Mouse (Mus musculus): Measurements from ENCODE around the gene Smoc2. TPM values are rescaled to one million over a fixed set of nuclear protein-coding genes. Genes with fewer than 3 reads are reported as not detected.

The Smoc2 gene
- polyA plus RNA-seq (2011; ENCODE audit: insufficient read length, low read depth, missing spikeins) = 75.3 and 88.4 TPM in 2 replicates

DNA sequence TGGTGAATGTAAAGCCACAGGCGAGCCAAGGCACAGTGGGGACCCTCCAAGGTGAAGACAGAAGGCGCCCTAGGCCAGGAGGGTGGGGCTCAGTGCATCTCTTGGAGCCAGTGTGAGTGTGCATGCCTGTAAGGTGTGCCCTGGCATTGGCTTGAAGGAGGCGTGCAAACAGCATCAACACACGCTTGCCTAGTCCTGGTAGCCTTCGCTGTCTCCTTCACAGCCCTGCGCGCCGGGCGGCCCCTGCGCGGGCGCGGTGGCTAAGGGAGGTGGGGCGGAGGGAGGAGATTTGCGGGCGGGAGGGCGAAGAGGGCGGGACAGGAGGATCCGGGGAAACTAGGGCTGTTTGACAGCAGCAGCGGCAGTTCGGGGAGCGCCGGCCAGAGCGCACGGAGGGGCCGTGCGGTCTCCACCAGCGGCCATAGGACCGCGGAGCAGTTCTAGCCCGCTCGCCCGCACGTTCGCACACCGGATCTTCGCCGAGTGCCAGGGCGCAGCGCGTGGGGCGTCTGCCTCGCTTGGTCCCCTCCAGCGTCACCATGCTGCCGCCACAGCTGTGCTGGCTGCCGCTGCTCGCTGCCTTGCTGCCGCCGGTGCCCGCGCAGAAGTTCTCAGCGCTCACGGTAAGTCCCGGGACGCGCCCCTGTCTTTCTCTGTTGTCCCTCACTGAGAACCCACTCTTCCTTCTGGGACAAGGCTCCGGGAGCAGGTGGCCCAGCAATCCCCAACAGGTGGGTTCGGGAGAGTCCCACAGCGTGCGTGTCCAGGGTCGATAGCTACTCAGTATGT lies at the start of gene Smoc2:
Smoc2 (plus strand) TSS at position 330 of the 789 bp plus-strand sequence.
- Histone ChIP-seq H3K4me3 (ENCODE audit: insufficient read depth, low read length) (peak within 1 kb of the TSS; percentile 35), H3K27ac (ENCODE audit: insufficient read depth, low read length) (no peak within 1 kb of the TSS), H3K4me1 (ENCODE audit: control insufficient read depth, insufficient read depth, low read length) (no peaks in the 10 kb centered on the region)
- no peak for TF ChIP-seq CTCF (IDR thresholded peaks at IDR 0.05; ENCODE audit: borderline replicate concordance, insufficient read depth, low read length)
- TF ChIP-seq POLR2A (IDR thresholded peaks at IDR 0.05; ENCODE audit: low read depth, low read length) = peak; percentile 87

- Histone ChIP-seq H3K4me1 (ENCODE audit: control insufficient read depth, insufficient read depth, low read length) (peaks cover 2% of the 10 kb centered on the region; the same call in 1 of the 2 replicates), H3K4me3 (ENCODE audit: insufficient read depth, low read length) (no peak overlapping the region), H3K27ac (ENCODE audit: insufficient read depth, low read length) (no peak overlapping the region)
- no peak for TF ChIP-seq CTCF (IDR thresholded peaks at IDR 0.05; ENCODE audit: borderline replicate concordance, insufficient read depth, low read length)
- TF ChIP-seq POLR2A (IDR thresholded peaks at IDR 0.05; ENCODE audit: low read depth, low read length) = no peak
Observed at GRCm38 (mm10) chr17:14230698-14231430, 48.4 kb upstream of the Smoc2 start.

DNA sequence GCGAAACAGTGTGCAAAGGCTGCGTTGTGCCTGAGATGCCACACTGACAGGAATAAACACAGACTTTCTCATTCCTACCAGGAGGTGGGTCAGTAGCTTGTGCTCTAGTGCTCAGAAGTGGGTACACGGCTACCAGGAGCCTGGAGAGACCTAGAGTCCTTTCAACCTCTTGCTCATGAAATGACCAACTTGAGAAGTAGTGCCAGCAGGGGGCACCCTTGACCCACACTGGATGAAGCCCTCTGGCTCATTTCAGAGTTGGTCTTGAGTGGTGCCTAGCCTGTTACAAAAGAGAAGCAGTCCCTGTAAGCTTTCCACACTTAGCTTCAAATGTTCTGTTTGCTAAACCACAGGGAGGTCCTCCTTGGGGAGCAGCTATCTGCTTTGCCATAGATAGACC lies 46.7 kb upstream of the Smoc2 start:
- peaks cover 4% of the 10 kb centered on the region; the same call in 1 of the 2 replicates for H3K4me1 ChIP-seq (ENCODE audit: control insufficient read depth, insufficient read depth, low read length)
- TF ChIP-seq POLR2A (IDR thresholded peaks at IDR 0.05; ENCODE audit: low read depth, low read length) = no peak
- peak; percentile 48 for TF ChIP-seq CTCF (IDR thresholded peaks at IDR 0.05; ENCODE audit: borderline replicate concordance, insufficient read depth, low read length)
- H3K27ac ChIP-seq (ENCODE audit: insufficient read depth, low read length) = no peak overlapping the region
- no peak overlapping the region for H3K4me3 ChIP-seq (ENCODE audit: insufficient read depth, low read length)

DNA sequence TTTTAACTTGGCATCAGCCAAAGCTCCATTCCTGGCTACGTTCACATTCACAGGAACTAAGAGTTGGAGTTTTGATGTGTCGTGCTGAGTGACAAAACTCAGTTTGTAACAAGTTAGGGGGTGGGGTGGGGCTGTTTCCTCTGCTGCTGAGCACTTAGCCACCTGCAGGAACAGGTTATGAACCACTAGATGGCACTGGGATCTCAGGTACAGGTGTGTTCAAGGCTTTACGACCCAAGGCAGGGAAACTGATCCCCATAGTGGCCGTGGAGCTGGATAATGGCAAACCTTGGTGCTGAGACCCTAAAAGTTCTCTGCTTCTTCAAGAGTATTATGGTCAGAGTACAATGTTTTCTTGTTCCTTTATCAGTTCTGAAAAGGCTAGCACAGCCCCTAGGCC lies 45.6 kb upstream of the Smoc2 start:
- TF ChIP-seq POLR2A (IDR thresholded peaks at IDR 0.05; ENCODE audit: low read depth, low read length) (no peak), CTCF (IDR thresholded peaks at IDR 0.05; ENCODE audit: borderline replicate concordance, insufficient read depth, low read length) (0 out of 2 replicates have a peak, but pooled peaks have one; percentile 11)
- H3K27ac ChIP-seq (ENCODE audit: insufficient read depth, low read length) = no peak overlapping the region
- H3K4me1 ChIP-seq (ENCODE audit: control insufficient read depth, insufficient read depth, low read length) = peaks cover 4% of the 10 kb centered on the region; the same call in 1 of the 2 replicates

GRCm38 (mm10) chr17:14234774-14235389 lies 44.4 kb upstream of the Smoc2 start:
- H3K27ac ChIP-seq (ENCODE audit: insufficient read depth, low read length) = no peak overlapping the region
- TF ChIP-seq CTCF (IDR thresholded peaks at IDR 0.05; ENCODE audit: borderline replicate concordance, insufficient read depth, low read length) (no peak), POLR2A (IDR thresholded peaks at IDR 0.05; ENCODE audit: low read depth, low read length) (no peak)

More for the DNA sequence above, 45.6 kb upstream of the Smoc2 start:
- no peak overlapping the region for H3K4me3 ChIP-seq (ENCODE audit: insufficient read depth, low read length)

GRCm38 (mm10) chr17:14237134-14237533 lies 42.2 kb upstream of the Smoc2 start:
- Histone ChIP-seq H3K27ac (ENCODE audit: insufficient read depth, low read length) (no peak overlapping the region; the same call in 1 of the 2 replicates), H3K4me3 (ENCODE audit: insufficient read depth, low read length) (no peak overlapping the region), H3K4me1 (ENCODE audit: control insufficient read depth, insufficient read depth, low read length) (peaks cover 2% of the 10 kb centered on the region; the same call in 1 of the 2 replicates)
- TF ChIP-seq CTCF (IDR thresholded peaks at IDR 0.05; ENCODE audit: borderline replicate concordance, insufficient read depth, low read length) (no peak), POLR2A (IDR thresholded peaks at IDR 0.05; ENCODE audit: low read depth, low read length) (no peak)

More at GRCm38 (mm10) chr17:14234774-14235389, 44.4 kb upstream of the Smoc2 start:
- H3K4me3 ChIP-seq (ENCODE audit: insufficient read depth, low read length) = no peak overlapping the region
- peaks cover 4% of the 10 kb centered on the region; the same call in 1 of the 2 replicates for H3K4me1 ChIP-seq (ENCODE audit: control insufficient read depth, insufficient read depth, low read length)

GRCm38 (mm10) chr17:14239960-14240359 lies 39.3 kb upstream of the Smoc2 start:
- Histone ChIP-seq H3K27ac (ENCODE audit: insufficient read depth, low read length) (no peak overlapping the region), H3K4me1 (ENCODE audit: control insufficient read depth, insufficient read depth, low read length) (peaks cover 2% of the 10 kb centered on the region; the same call in 1 of the 2 replicates), H3K4me3 (ENCODE audit: insufficient read depth, low read length) (no peak overlapping the region)
- TF ChIP-seq CTCF (IDR thresholded peaks at IDR 0.05; ENCODE audit: borderline replicate concordance, insufficient read depth, low read length) (no peak), POLR2A (IDR thresholded peaks at IDR 0.05; ENCODE audit: low read depth, low read length) (no peak)

- no peak overlapping the region for H3K27ac ChIP-seq (ENCODE audit: insufficient read depth, low read length)
- H3K4me1 ChIP-seq (ENCODE audit: control insufficient read depth, insufficient read depth, low read length) = no peaks in the 10 kb centered on the region; the same call in 1 of the 2 replicates
- no peak for TF ChIP-seq POLR2A (IDR thresholded peaks at IDR 0.05; ENCODE audit: low read depth, low read length)
- no peak for TF ChIP-seq CTCF (IDR thresholded peaks at IDR 0.05; ENCODE audit: borderline replicate concordance, insufficient read depth, low read length)
- H3K4me3 ChIP-seq (ENCODE audit: insufficient read depth, low read length) = no peak overlapping the region
Observed at GRCm38 (mm10) chr17:14242634-14243033, 36.7 kb upstream of the Smoc2 start.

GRCm38 (mm10) chr17:14244195-14244965 lies 34.9 kb upstream of the Smoc2 start:
- Histone ChIP-seq H3K27ac (ENCODE audit: insufficient read depth, low read length) (no peak overlapping the region), H3K4me1 (ENCODE audit: control insufficient read depth, insufficient read depth, low read length) (no peaks in the 10 kb centered on the region), H3K4me3 (ENCODE audit: insufficient read depth, low read length) (no peak overlapping the region)
- TF ChIP-seq CTCF (IDR thresholded peaks at IDR 0.05; ENCODE audit: borderline replicate concordance, insufficient read depth, low read length) (no peak), POLR2A (IDR thresholded peaks at IDR 0.05; ENCODE audit: low read depth, low read length) (no peak)
